Mouse (Mus musculus): ENCODE data around the gene BC005537. TPM values are rescaled to one million over a fixed set of nuclear protein-coding genes. Genes with fewer than 3 reads are reported as not detected.
"Not testable (repeated sequence)": the region's sequence is repeated elsewhere in the genome, so short reads cannot be mapped to it uniquely, and the experiment has no call there.

The BC005537 gene
- 139 and 148 TPM in 2 replicates for polyA plus RNA-seq (2012; rRNA removed)

- DNase-seq (ENCODE audit: extremely low spot score in 1 of 2, low spot score in 1 of 2): peak in 1 of 2 experiments; percentile 33
These were observed at the start of gene BC005537 for GRCm38 (mm10) chr13:24801308-24801921. Gene BC005537 (plus strand): TSS chr13:24801657.

GRCm38 (mm10) chr13:24756756-24757155 is 44.7 kb upstream of the BC005537 start:
- DNase-seq (ENCODE audit: extremely low spot score in 1 of 2, low spot score in 1 of 2): no peak

- DNase-seq (ENCODE audit: extremely low spot score in 1 of 2, low spot score in 1 of 2): no peak
These were observed 43.5 kb upstream of the BC005537 start for GRCm38 (mm10) chr13:24757820-24758564.

GRCm38 (mm10) chr13:24759451-24759850 is 42.0 kb upstream of the BC005537 start:
- DNase-seq (ENCODE audit: extremely low spot score in 1 of 2, low spot score in 1 of 2): no peak

- DNase-seq (ENCODE audit: extremely low spot score in 1 of 2, low spot score in 1 of 2): no peak
These were observed 41.0 kb upstream of the BC005537 start for GRCm38 (mm10) chr13:24760351-24760870.

GRCm38 (mm10) chr13:24761083-24761402 is 40.4 kb upstream of the BC005537 start:
- DNase-seq (ENCODE audit: extremely low spot score in 1 of 2, low spot score in 1 of 2): no peak

- DNase-seq (ENCODE audit: extremely low spot score in 1 of 2, low spot score in 1 of 2): peak; percentile 46 to 86
These were observed 39.8 kb upstream of the BC005537 start, which contains the start of gene Gmnn for GRCm38 (mm10) chr13:24761403-24762227. Gene Gmnn (minus strand): TSS chr13:24761923.

GRCm38 (mm10) chr13:24762254-24762653 is 39.2 kb upstream of the BC005537 start:
- no peak for DNase-seq (ENCODE audit: extremely low spot score in 1 of 2, low spot score in 1 of 2)

GRCm38 (mm10) chr13:24767809-24768208 is 33.6 kb upstream of the BC005537 start:
- not testable (repeated sequence) for DNase-seq (ENCODE audit: extremely low spot score in 1 of 2, low spot score in 1 of 2)

- DNase-seq (ENCODE audit: extremely low spot score in 1 of 2, low spot score in 1 of 2): not testable (repeated sequence)
These were observed 30.0 kb upstream of the BC005537 start for GRCm38 (mm10) chr13:24771482-24771881.

- DNase-seq (ENCODE audit: extremely low spot score in 1 of 2, low spot score in 1 of 2): peak; percentile 28 to 75
These were observed 25.2 kb upstream of the BC005537 start for GRCm38 (mm10) chr13:24776146-24776844.

- no peak for DNase-seq (ENCODE audit: extremely low spot score in 1 of 2, low spot score in 1 of 2)
These were observed 23.4 kb upstream of the BC005537 start for GRCm38 (mm10) chr13:24778026-24778425.

GRCm38 (mm10) chr13:24778706-24779380 is 22.6 kb upstream of the BC005537 start:
- no peak for DNase-seq (ENCODE audit: extremely low spot score in 1 of 2, low spot score in 1 of 2)

- DNase-seq (ENCODE audit: extremely low spot score in 1 of 2, low spot score in 1 of 2): no peak
These were observed 19.5 kb upstream of the BC005537 start for GRCm38 (mm10) chr13:24781916-24782315.

GRCm38 (mm10) chr13:24786014-24786490 is 15.4 kb upstream of the BC005537 start:
- DNase-seq (ENCODE audit: extremely low spot score in 1 of 2, low spot score in 1 of 2): peak in 1 of 2 experiments; percentile 51

GRCm38 (mm10) chr13:24787477-24787876 is 14.0 kb upstream of the BC005537 start:
- no peak for DNase-seq (ENCODE audit: extremely low spot score in 1 of 2, low spot score in 1 of 2)

GRCm38 (mm10) chr13:24791349-24791748 is 10.1 kb upstream of the BC005537 start:
- DNase-seq (ENCODE audit: extremely low spot score in 1 of 2, low spot score in 1 of 2): no peak

GRCm38 (mm10) chr13:24792411-24793045 is 8.9 kb upstream of the BC005537 start:
- peak in 1 of 2 experiments; percentile 61 for DNase-seq (ENCODE audit: extremely low spot score in 1 of 2, low spot score in 1 of 2)

GRCm38 (mm10) chr13:24798686-24799085 is 2.8 kb upstream of the BC005537 start:
- no peak for DNase-seq (ENCODE audit: extremely low spot score in 1 of 2, low spot score in 1 of 2)
